Mouse (Mus musculus) C2C12 (cell line): Measurements from ENCODE around the gene Pth2. TPM values are rescaled to one million over a fixed set of nuclear protein-coding genes. Genes with fewer than 3 reads are reported as not detected.

Experiments
- H3K27me3 ChIP-seq: one replicate; pipeline ENCODE4 v1.6.1; 2011; ENCODE audit not compliant: control insufficient read depth, insufficient read depth, insufficient read length
- H3K36me3 ChIP-seq: one replicate; pipeline ENCODE4 v1.6.1; 2011; ENCODE audit not compliant: control insufficient read depth, insufficient read depth
- H3K4me3 ChIP-seq: one replicate; pipeline ENCODE4 v1.5.1; 2011; ENCODE audit warnings: mild to moderate bottlenecking, control low read depth; ENCODE audit not compliant: poor library complexity, insufficient read depth, severe bottlenecking
- H3K79me2 ChIP-seq: one replicate; pipeline ENCODE4 v1.6.1; 2011; ENCODE audit not compliant: control insufficient read depth, insufficient read depth
- H3K79me3 ChIP-seq: one replicate; pipeline ENCODE4 v1.6.1; 2011; ENCODE audit warnings: low read depth, control low read depth
- H3ac ChIP-seq: one replicate; pipeline ENCODE3; 2011; ENCODE audit warnings: low read depth; ENCODE audit not compliant: control insufficient read depth, insufficient read length
- CEBPB ChIP-seq: IDR thresholded peaks from one replicate; pipeline ENCODE4 v1.6.1; 2011; ENCODE audit warnings: low read depth, mild to moderate bottlenecking, control low read depth, moderate library complexity
- CTCF ChIP-seq: IDR thresholded peaks from one replicate; pipeline ENCODE4 v1.5.1; 2011; ENCODE audit not compliant: control insufficient read depth, insufficient read depth, insufficient read length
- FOSL1 ChIP-seq: IDR thresholded peaks from one replicate; pipeline ENCODE4 v1.8.0; 2011; ENCODE audit warnings: mild to moderate bottlenecking, low read length; ENCODE audit not compliant: poor library complexity, insufficient read depth, severe bottlenecking
- MAX ChIP-seq: IDR thresholded peaks from one replicate; pipeline ENCODE4 v1.6.1; 2011; ENCODE audit warnings: mild to moderate bottlenecking, control low read depth
- MYOD1 ChIP-seq: IDR thresholded peaks from one replicate; pipeline ENCODE4 v1.6.1; 2011; ENCODE audit warnings: low read depth; ENCODE audit not compliant: control insufficient read depth, insufficient read length
- MYOG ChIP-seq: IDR thresholded peaks from one replicate; pipeline ENCODE4 v1.6.1; 2011; ENCODE audit not compliant: control insufficient read depth, insufficient read length; ENCODE audit errors: extremely low read depth
- USF1 ChIP-seq: IDR thresholded peaks from one replicate; pipeline ENCODE4 v1.6.1; 2011; ENCODE audit warnings: low read depth, mild to moderate bottlenecking, control low read depth, moderate library complexity
- polyA plus RNA-seq: library from polyadenylated mRNA; unstranded; fragments of >200 nt; fragmentation: generic; extraction: Trizol; gene quantifications from one replicate; pipeline ENCODE4 v1.2.1, GENCODE M21; 2012; ENCODE audit warnings: missing spikeins

Gene Pth2
- polyA plus RNA-seq, 1 experiment, result not detected

- Histone ChIP-seq H3K27me3 (peaks cover 71% of the 10 kb centered on the region), H3K4me3 (no peak overlapping the region), H3K79me2 (no peaks in the 10 kb centered on the region), H3K79me3 (no peaks in the 10 kb centered on the region), H3K36me3 (no peaks in the 10 kb centered on the region), H3ac (no peak overlapping the region)
- TF ChIP-seq MYOG, result no peak
- no peak for TF ChIP-seq CTCF
- TF ChIP-seq MAX, result no peak
- TF ChIP-seq MYOD1, result no peak
- TF ChIP-seq USF1, result no peak
- TF ChIP-seq FOSL1, result no peak
- TF ChIP-seq CEBPB, result no peak
Measured at GRCm38 (mm10) chr7:45185921-45186320, 5.1 kb downstream of the Pth2 start.

- H3K36me3 ChIP-seq, result no peaks in the 10 kb centered on the region
- TF ChIP-seq FOSL1, result no peak
- TF ChIP-seq MYOD1, result no peak
- no peak for TF ChIP-seq CEBPB
- TF ChIP-seq MYOG, result no peak
- no peak for TF ChIP-seq CTCF
- TF ChIP-seq MAX, result no peak
- no peak for TF ChIP-seq USF1
- H3ac ChIP-seq, result no peak overlapping the region
- H3K79me2 ChIP-seq, result no peaks in the 10 kb centered on the region
- H3K27me3 ChIP-seq, result peaks cover 40% of the 10 kb centered on the region
- H3K79me3 ChIP-seq, result no peaks in the 10 kb centered on the region
- H3K4me3 ChIP-seq, result no peak overlapping the region
Measured at GRCm38 (mm10) chr7:45189600-45189999, 8.8 kb downstream of the Pth2 start.

- Histone ChIP-seq H3K36me3 (no peaks in the 10 kb centered on the region), H3K27me3 (peaks cover 35% of the 10 kb centered on the region), H3K4me3 (no peak overlapping the region), H3K79me2 (no peaks in the 10 kb centered on the region), H3ac (no peak overlapping the region), H3K79me3 (no peaks in the 10 kb centered on the region)
- TF ChIP-seq MYOD1 (no peak), FOSL1 (no peak), CEBPB (no peak), CTCF (no peak), USF1 (no peak), MYOG (no peak), MAX (no peak)
Measured at GRCm38 (mm10) chr7:45190186-45190585, 9.4 kb downstream of the Pth2 start.

GRCm38 (mm10) chr7:45191161-45191560 lies 10.4 kb downstream of the Pth2 start:
- TF ChIP-seq CTCF (no peak), MYOG (no peak), CEBPB (no peak), MYOD1 (peak; percentile 82)
- H3ac ChIP-seq, result no peak overlapping the region

GRCm38 (mm10) chr7:45191803-45192363 lies 11.1 kb downstream of the Pth2 start:
- no peak overlapping the region for H3K4me3 ChIP-seq
- H3K79me3 ChIP-seq, result no peaks in the 10 kb centered on the region
- H3ac ChIP-seq, result no peak overlapping the region
- H3K27me3 ChIP-seq, result peaks cover 20% of the 10 kb centered on the region
- peak; percentile 7 for TF ChIP-seq USF1
- no peak for TF ChIP-seq CEBPB
- TF ChIP-seq FOSL1, result no peak
- TF ChIP-seq CTCF, result no peak
- peak; percentile 58 for TF ChIP-seq MYOD1
- no peak for TF ChIP-seq MYOG
- TF ChIP-seq MAX, result no peak
- no peaks in the 10 kb centered on the region for H3K36me3 ChIP-seq
- no peaks in the 10 kb centered on the region for H3K79me2 ChIP-seq

More at GRCm38 (mm10) chr7:45191161-45191560, 10.4 kb downstream of the Pth2 start:
- Histone ChIP-seq H3K79me3 (no peaks in the 10 kb centered on the region), H3K79me2 (no peaks in the 10 kb centered on the region), H3K27me3 (peaks cover 26% of the 10 kb centered on the region), H3K4me3 (no peak overlapping the region), H3K36me3 (no peaks in the 10 kb centered on the region)
